Mouse (Mus musculus) liver (tissue): ENCODE measurements at regions not wholly inside any gene's neighbourhood (a gene's known extent, or its start where the extent isn't known, plus 50 kb on each side); places are given as distances from the start of the nearest gene placed in this dataset.

Source experiments
- DNase-seq: peaks from one replicate; pipeline ENCODE4 v3.0.0-alpha.2; 2020; ENCODE audit warnings: mixed read lengths

DNA sequence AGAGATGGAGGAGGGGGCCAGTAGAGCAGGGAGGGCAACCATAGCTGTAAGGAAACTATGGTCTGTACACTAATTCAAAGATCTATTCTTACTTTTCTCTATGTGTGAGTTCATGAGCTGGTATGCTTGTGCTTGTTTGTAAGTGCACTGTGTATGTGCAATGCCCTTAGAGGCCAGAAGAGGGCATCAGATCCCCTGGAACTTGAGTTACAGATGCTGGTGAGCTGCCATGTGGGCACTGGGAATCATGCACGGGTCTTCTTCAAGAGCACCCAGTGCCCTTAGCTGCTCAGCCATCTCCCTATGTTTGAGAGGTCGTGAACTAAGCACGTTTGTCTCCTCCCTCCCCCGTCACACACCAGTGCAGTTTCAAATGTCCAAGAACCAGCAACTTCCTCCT is 68.9 kb downstream of the Tbx3 start:
- DNase-seq, result no peak

DNA sequence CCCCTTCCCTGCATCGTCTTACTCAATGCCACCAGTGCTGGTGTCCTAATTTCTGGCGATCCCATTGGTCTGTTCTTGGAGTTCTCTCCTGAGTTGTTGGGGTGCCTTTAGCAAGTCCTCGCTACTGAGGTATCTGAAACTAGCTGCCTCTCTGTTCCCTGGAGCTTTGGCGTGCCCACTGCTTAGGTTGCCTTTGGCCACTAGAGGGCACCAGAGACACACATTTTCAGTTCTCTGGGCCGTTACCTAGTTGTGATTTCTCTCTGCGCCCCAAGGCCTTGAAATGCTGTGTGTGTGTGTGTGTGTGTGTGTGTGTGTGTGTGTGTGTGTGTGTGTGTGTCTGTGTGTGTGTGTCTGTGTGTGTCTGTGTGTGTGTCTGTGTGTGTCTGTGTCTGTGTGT is 70.6 kb downstream of the Tbx3 start:
- peak; percentile 53 for DNase-seq

- no peak for DNase-seq
These were observed 73.3 kb downstream of the Tbx3 start for GRCm38 (mm10) chr5:119743733-119744132.

DNA sequence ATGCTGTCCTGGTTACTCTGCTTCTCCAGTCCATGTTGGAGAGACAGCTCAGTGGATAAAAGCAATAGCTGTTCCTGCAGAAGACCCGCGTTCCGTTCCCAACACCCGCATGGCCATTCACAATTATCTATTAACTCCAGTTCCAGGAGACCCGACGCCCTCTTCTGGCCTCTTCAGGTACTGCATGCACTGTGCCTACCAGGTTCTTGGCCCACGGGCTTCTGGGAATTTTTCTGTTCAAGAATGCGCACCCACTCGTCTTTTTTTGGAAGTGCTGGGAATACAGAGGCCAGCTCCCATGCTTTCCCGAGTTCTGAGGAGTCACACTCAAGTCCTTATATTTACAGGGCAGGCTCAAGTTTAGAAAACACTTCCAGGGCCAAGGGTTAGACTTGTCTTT is 76.6 kb downstream of the Tbx3 start:
- DNase-seq, result no peak

- no peak for DNase-seq
These were observed 78.2 kb downstream of the Tbx3 start for GRCm38 (mm10) chr5:119748667-119749066.

DNA sequence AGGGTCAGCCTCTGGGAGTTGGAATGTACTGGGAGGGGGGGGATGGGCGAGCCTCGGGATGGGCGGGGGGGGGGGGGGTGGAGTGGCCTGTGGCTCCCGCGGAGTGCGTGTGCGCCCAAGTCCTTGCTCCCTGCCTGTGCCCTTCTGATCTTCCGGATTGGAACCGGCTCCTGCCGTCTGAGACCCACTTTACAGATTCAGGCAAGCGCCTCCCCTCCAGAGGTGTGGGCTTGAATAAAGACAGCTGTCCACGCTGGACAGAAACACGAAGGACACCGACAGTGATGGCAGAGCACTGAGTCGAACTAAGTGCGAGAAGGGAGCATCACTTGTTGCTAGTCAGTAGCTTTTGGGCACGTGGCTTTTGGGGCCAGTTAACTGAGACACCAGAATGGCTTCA is 78.7 kb downstream of the Tbx3 start:
- no peak for DNase-seq

DNA sequence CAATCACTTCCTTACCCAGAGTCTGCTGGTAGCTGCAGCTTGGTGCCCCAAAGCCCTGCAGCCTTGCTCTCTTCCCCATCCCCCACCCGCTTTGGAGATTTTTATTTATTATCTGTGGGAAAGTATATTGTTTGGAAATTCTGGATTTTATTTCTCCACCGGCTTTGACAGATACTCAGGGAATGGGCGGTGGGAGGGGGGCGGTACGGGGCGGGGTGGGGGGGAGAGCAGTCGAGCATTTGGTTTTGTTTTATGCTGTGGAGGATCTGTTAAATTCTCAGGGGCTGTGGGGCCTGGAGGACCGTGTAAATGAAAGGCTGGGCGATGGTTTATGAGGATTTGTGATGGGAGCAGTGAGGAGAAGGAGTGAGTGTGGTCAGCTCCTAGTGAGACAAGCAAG is 76.7 kb upstream of the Tbx5 start:
- DNase-seq, result no peak

DNA sequence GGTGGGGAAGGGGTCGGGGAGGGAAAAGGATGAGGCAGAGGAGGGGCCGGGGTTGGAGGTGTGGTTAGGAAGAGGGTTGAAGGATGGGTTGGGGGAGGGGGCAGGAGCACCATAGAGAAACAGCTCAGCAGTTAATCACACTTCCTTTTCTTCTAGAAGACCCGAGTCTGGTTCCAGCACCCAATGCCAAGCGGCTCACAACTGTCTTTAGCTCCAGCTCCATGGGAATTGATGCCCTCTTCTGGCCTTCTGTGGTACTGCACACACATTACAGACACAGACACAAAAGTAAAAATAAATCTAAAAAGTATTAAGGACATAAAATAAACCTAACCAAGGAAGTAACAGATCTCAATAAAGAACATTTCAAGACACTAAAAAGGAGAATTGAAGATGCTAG is 73.6 kb upstream of the Tbx5 start:
- no peak for DNase-seq

DNA sequence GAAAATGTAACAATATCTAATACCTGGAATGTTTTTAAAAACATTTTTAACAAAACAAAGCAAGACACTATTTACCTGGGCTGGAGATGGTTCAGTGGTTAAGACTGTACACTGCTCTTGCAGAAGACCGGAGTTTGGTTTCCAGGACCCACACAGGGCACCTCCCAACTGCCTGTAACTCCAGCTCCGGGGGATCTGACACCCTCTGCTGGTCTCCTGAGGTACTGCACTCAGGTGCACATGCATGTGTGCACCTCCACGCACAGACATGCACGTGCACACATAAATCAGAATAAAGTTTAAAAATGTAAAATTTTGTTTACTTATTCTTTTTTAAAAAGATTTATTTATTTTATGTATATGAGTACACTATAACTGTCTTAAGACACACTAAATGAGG is 70.4 kb upstream of the Tbx5 start:
- DNase-seq, result no peak

DNA sequence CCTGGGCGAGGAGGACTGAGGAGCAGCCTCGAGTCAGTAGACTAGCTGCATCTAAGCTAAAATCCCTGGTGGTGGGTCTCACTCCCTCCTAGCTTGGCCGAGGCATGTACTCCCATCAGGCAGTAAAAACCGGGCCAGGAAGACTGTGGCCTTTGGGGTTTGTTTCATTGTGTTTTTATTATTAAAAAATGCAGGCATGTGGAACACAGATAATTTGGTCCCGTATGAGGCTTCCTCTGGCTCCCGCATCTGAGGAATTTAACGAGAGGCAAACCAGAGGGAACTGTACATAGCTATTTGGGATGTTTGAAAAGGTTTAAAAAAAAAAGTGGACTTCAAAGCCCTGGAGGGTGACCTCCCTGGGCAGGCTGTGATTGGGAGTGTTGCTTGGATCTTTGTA is 69.1 kb upstream of the Tbx5 start:
- no peak for DNase-seq

DNA sequence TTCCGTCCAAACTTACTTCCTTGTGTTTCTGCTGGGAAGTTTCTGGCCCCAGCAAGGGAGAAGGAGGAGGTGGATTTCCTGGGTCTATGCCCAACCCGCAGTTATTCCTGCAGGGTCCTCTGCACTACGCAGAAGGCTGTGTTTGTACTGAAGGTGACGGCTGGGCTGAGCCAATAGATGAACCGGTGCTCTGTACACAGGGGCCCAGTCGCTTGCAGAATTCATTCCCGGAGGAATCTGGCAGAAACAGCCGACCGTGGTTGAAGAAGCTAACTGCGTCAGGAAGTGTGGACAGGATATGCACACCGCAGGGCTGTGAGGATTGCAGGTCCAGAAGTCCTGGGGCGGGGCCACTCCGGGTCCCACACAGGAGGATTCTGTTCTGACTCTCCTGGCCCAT is 66.1 kb upstream of the Tbx5 start:
- DNase-seq, result no peak

DNA sequence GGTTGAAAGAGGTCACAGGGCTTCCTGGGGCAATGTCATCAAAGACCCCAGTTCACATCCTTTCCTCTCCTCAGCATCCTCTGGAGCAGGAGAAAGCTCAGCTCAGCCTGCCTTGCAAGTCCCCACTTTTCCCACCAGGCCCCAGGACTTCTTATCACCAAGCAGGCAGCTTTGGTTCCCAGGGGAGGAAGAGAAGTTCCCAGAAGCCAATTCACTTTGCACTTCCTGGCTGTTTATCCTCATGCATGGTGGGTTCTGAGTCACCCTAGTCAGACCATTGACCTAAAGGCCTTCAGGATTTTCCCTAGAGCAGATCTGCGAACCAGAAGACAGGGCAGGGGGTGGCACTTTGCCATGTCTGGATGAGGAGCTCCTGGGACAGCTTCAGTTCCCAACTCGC is 61.5 kb upstream of the Tbx5 start:
- DNase-seq, result no peak

DNA sequence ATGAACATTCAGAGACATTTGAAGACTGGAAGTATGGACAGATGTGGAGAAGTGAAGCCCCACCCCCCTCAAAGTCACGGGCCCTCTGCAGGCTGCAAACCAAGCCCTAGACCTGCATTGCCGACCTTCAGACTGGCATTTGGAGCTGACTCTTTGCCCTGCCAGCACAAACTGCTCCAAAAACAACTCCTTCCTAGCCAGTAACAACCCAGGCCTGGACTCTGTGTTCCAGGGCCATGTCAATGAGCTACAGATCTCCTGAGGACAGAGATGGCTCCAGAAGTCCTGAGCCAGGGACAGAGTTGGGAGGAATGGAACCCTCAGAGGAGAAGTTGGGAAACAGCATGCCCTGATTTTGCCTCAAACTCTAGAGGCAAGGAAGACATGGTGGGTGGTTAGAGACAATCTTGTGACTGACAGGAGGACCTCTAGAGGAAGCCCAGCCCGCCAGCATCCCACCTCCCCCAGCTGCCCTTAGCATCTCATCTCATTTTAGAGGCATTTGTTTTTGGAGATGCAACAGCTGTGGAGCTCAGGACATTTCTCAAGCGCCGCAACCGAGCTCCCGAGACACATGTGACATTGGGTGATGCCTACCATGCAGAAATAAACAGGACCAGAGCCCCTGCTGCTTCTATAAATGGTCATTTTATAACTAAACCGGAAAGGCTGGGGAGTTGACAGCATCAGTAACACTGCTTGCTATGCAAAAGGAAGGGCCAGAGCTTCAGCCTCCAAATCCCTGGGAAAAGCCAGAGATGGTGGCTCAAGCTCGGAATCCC is 56.2 kb upstream of the Tbx5 start:
- DNase-seq, result no peak

DNA sequence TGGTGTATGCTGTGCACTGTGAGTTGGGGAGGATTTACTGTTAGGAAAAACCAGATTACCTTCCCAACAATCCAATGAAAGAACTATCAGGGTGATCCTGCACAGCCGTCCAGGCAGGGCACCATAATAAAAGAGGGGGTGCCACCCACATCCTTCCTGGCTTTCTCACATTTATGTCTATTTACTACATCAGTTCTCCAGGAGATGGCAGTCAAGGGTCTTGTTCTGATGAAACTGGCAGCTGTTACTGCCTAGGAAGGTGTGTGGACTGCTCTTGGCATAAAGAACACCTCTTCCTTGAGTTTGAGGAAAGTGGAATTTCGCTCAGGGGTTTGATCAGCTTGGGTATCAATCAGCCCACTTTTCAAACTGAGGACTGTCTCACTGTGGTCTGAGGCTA is 54.6 kb upstream of the Tbx5 start:
- no peak for DNase-seq

GRCm38 (mm10) chr5:119781375-119781774 is 51.1 kb upstream of the Tbx5 start:
- no peak for DNase-seq
